Mouse (Mus musculus): ENCODE data around the gene Olfr1009. TPM values are rescaled to one million over a fixed set of nuclear protein-coding genes. Genes with fewer than 3 reads are reported as not detected.
"Not testable (repeated sequence)": the region's sequence is repeated elsewhere in the genome, so short reads cannot be mapped to it uniquely, and the experiment has no call there.

Olfr1009 gene
- not detected for total RNA-seq (2022)

- no peak for DNase-seq (ENCODE audit: low spot score in 2 of 2)
Measured at GRCm38 (mm10) chr2:85715119-85715518, at the start of gene Olfr1009. TSS of gene Olfr1009 (plus strand) at chr2:85715419.

GRCm38 (mm10) chr2:85678667-85679066 lies 36.6 kb upstream of the Olfr1009 start, which contains the start of gene Olfr1006:
TSS of gene Olfr1006 (minus strand) at chr2:85678767.
- no peak for DNase-seq (ENCODE audit: low spot score in 2 of 2)

GRCm38 (mm10) chr2:85689131-85689530 lies 26.1 kb upstream of the Olfr1009 start, which contains the start of gene Olfr1008:
TSS of gene Olfr1008 (plus strand) at chr2:85689431.
- DNase-seq (ENCODE audit: low spot score in 2 of 2), result no peak

GRCm38 (mm10) chr2:85710680-85711079 lies 4.5 kb upstream of the Olfr1009 start:
- not testable (repeated sequence) for DNase-seq (ENCODE audit: low spot score in 2 of 2)

- no peak for DNase-seq (ENCODE audit: low spot score in 2 of 2)
Measured at GRCm38 (mm10) chr2:85711159-85711558, 4.1 kb upstream of the Olfr1009 start.

GRCm38 (mm10) chr2:85725793-85726192 lies 10.6 kb downstream of the Olfr1009 start:
- DNase-seq (ENCODE audit: low spot score in 2 of 2), result peak in 1 of 2 experiments; percentile 19

- DNase-seq (ENCODE audit: low spot score in 2 of 2), result no peak
Measured at GRCm38 (mm10) chr2:85753822-85754221, 38.6 kb downstream of the Olfr1009 start.

- no peak for DNase-seq (ENCODE audit: low spot score in 2 of 2)
Measured at GRCm38 (mm10) chr2:85762666-85763065, 47.4 kb downstream of the Olfr1009 start, which contains the start of gene Olfr1012. TSS of gene Olfr1012 (minus strand) at chr2:85762766.

- DNase-seq (ENCODE audit: low spot score in 2 of 2), result no peak
Measured at GRCm38 (mm10) chr2:85766798-85767197, 51.6 kb downstream of the Olfr1009 start, which contains the start of gene Olfr1013. TSS of gene Olfr1013 (plus strand) at chr2:85767098.

GRCm38 (mm10) chr2:85772413-85772812 lies 57.2 kb downstream of the Olfr1009 start, which contains the start of gene Olfr1014:
TSS of gene Olfr1014 (plus strand) at chr2:85772713.
- no peak for DNase-seq (ENCODE audit: low spot score in 2 of 2)

Other genes starting within 250 kb of the Olfr1009 start
- gene 4833423E24Rik, start 196.4 kb upstream of the Olfr1009 start, total RNA-seq (2022), result under 1 TPM; 0.18 to 0.73 (median 0.27) TPM
- not detected for gene Olfr996, start 136.2 kb upstream of the Olfr1009 start, total RNA-seq (2022)
- not detected for gene Olfr998, start 126.5 kb upstream of the Olfr1009 start, total RNA-seq (2022)
- not detected for gene Olfr1000, start 103.5 kb upstream of the Olfr1009 start, total RNA-seq (2022)
- not detected for gene Olfr1002, start 64.7 kb upstream of the Olfr1009 start, total RNA-seq (2022)
- not detected for gene Olfr154, start 51.0 kb upstream of the Olfr1009 start, total RNA-seq (2022)
- gene Olfr1006, start 36.7 kb upstream of the Olfr1009 start, total RNA-seq (2022), result not detected
- gene Olfr1008, start 26.0 kb upstream of the Olfr1009 start, total RNA-seq (2022), result not detected
- not detected for gene Olfr1012, start 47.3 kb downstream of the Olfr1009 start, total RNA-seq (2022)
- not detected for gene Olfr1013, start 51.7 kb downstream of the Olfr1009 start, total RNA-seq (2022)
- gene Olfr1014, start 57.3 kb downstream of the Olfr1009 start, total RNA-seq (2022), result not detected
- gene Olfr1015, start 66.6 kb downstream of the Olfr1009 start, total RNA-seq (2022), result not detected
- not detected for gene Olfr1016, start 87.1 kb downstream of the Olfr1009 start, total RNA-seq (2022)
- not detected for gene Olfr1018, start 103.1 kb downstream of the Olfr1009 start, total RNA-seq (2022)
- gene Olfr1019, start 130.1 kb downstream of the Olfr1009 start, total RNA-seq (2022), result not detected
- not detected for gene Olfr1020, start 131.6 kb downstream of the Olfr1009 start, total RNA-seq (2022)
- gene Olfr1022, start 153.2 kb downstream of the Olfr1009 start, total RNA-seq (2022), result not detected
- not detected for gene Olfr1023, start 170.2 kb downstream of the Olfr1009 start, total RNA-seq (2022)
- gene Olfr1024, start 189.6 kb downstream of the Olfr1009 start, total RNA-seq (2022), result not detected
- not detected for gene Olfr1025-ps1, start 199.8 kb downstream of the Olfr1009 start, total RNA-seq (2022)
- not detected for gene Olfr1026, start 206.1 kb downstream of the Olfr1009 start, total RNA-seq (2022)
- not detected for gene Olfr1028, start 235.0 kb downstream of the Olfr1009 start, total RNA-seq (2022)